Mouse (Mus musculus): Measurements from ENCODE around the gene Bloc1s3.
A peak's percentile ranks its signal among the peaks of the same experiment; 100 is the strongest.

Gene Bloc1s3

GRCm38 (mm10) chr7:19508150-19508923, at the start of gene Bloc1s3, which contains the start of gene Trappc6a:
Gene Bloc1s3 (minus strand): TSS chr7:19508367.
Gene Trappc6a (plus strand): TSS chr7:19508395.
- peak; percentile 97 for DNase-seq (ENCODE audit: low read depth)

- no peak for DNase-seq (ENCODE audit: low read depth)
These were observed 48.9 kb upstream of the Bloc1s3 start for GRCm38 (mm10) chr7:19557086-19557485.

- DNase-seq (ENCODE audit: low read depth) = no peak
These were observed 46.0 kb upstream of the Bloc1s3 start for GRCm38 (mm10) chr7:19554168-19554567.

- peak; percentile 37 for DNase-seq (ENCODE audit: low read depth)
These were observed 44.3 kb upstream of the Bloc1s3 start for GRCm38 (mm10) chr7:19552443-19552842.

- DNase-seq (ENCODE audit: low read depth) = no peak
These were observed 43.5 kb upstream of the Bloc1s3 start for GRCm38 (mm10) chr7:19551634-19552033.

GRCm38 (mm10) chr7:19549394-19549793, 41.2 kb upstream of the Bloc1s3 start:
- DNase-seq (ENCODE audit: low read depth) = no peak

- DNase-seq (ENCODE audit: low read depth) = no peak
These were observed 39.3 kb upstream of the Bloc1s3 start for GRCm38 (mm10) chr7:19547344-19547969.

GRCm38 (mm10) chr7:19546007-19546406, 37.8 kb upstream of the Bloc1s3 start:
- DNase-seq (ENCODE audit: low read depth) = no peak

GRCm38 (mm10) chr7:19543584-19543983, 35.4 kb upstream of the Bloc1s3 start:
- peak; percentile 33 for DNase-seq (ENCODE audit: low read depth)

GRCm38 (mm10) chr7:19542155-19542691, 34.1 kb upstream of the Bloc1s3 start:
- no peak for DNase-seq (ENCODE audit: low read depth)

GRCm38 (mm10) chr7:19541681-19542154, 33.6 kb upstream of the Bloc1s3 start:
- DNase-seq (ENCODE audit: low read depth) = no peak

- peak; percentile 73 for DNase-seq (ENCODE audit: low read depth)
These were observed 32.8 kb upstream of the Bloc1s3 start for GRCm38 (mm10) chr7:19540771-19541566.

- no peak for DNase-seq (ENCODE audit: low read depth)
These were observed 26.5 kb upstream of the Bloc1s3 start for GRCm38 (mm10) chr7:19534676-19535075.

GRCm38 (mm10) chr7:19532240-19532639, 24.1 kb upstream of the Bloc1s3 start:
- no peak for DNase-seq (ENCODE audit: low read depth)

GRCm38 (mm10) chr7:19531077-19531476, 22.9 kb upstream of the Bloc1s3 start:
- peak; percentile 41 for DNase-seq (ENCODE audit: low read depth)

- DNase-seq (ENCODE audit: low read depth) = no peak
These were observed 16.9 kb upstream of the Bloc1s3 start for GRCm38 (mm10) chr7:19525105-19525481.

- DNase-seq (ENCODE audit: low read depth) = no peak
These were observed 16.4 kb upstream of the Bloc1s3 start for GRCm38 (mm10) chr7:19524420-19525104.

GRCm38 (mm10) chr7:19523757-19524419, 15.7 kb upstream of the Bloc1s3 start:
- no peak for DNase-seq (ENCODE audit: low read depth)

GRCm38 (mm10) chr7:19523017-19523756, 15.0 kb upstream of the Bloc1s3 start:
- DNase-seq (ENCODE audit: low read depth) = no peak

GRCm38 (mm10) chr7:19520032-19520431, 11.9 kb upstream of the Bloc1s3 start:
- DNase-seq (ENCODE audit: low read depth) = no peak
